Mouse (Mus musculus): ENCODE data around the gene Slc5a4b. TPM values are rescaled to one million over a fixed set of nuclear protein-coding genes. Genes with fewer than 3 reads are reported as not detected.

Gene Slc5a4b
- total RNA-seq, 4 experiments from 2014 or later = not detected

DNA sequence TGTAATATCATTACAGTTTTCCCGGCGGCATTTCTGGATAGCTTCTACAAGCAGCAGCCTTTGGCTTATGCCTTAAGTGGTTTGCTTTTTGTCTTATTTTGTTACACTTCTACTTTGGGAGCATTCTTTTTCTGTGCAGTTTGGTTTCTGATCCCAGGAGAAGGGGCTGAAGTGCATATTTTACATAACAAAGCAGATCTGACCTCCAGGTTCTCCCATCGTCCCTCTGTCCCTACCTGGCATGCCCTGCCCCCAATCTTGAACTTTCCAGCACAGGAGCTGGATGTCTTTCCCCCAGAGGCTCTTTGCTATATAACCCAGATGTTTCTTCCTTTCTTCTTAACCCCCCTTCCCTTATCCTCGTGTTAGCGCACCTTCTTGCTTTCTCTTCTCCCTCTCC is 65.4 kb downstream of the Slc5a4b start:
- DNase-seq (ENCODE audit: low spot score) = no peak

- no peak for DNase-seq (ENCODE audit: low spot score)
Measured at GRCm38 (mm10) chr10:76036962-76037361, 73.8 kb downstream of the Slc5a4b start.

DNA sequence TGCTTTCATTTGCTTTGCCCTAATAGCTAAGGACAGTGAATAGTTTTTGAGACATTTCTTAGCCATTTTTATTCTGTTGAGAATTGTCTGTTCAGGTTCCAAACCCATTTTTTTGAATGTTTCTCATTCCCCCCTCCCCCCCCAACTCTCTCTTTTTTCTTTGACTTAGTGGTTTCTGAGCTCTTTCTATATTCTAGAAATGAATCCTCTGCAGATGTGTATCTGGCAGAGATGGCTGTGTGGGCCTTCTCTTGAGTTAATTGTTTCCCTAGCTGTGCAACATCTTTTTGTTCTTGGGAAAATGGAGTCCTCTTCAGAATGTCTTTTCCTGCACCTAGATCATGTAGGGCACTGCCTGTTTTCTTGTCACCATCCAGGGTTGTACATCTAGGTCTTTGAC is 75.5 kb downstream of the Slc5a4b start:
- DNase-seq (ENCODE audit: low spot score) = no peak

- DNase-seq (ENCODE audit: low spot score) = no peak
Measured at GRCm38 (mm10) chr10:76034001-76034600, 76.7 kb downstream of the Slc5a4b start.

- no peak for DNase-seq (ENCODE audit: low spot score)
Measured at GRCm38 (mm10) chr10:76033119-76033455, 77.7 kb downstream of the Slc5a4b start.

DNA sequence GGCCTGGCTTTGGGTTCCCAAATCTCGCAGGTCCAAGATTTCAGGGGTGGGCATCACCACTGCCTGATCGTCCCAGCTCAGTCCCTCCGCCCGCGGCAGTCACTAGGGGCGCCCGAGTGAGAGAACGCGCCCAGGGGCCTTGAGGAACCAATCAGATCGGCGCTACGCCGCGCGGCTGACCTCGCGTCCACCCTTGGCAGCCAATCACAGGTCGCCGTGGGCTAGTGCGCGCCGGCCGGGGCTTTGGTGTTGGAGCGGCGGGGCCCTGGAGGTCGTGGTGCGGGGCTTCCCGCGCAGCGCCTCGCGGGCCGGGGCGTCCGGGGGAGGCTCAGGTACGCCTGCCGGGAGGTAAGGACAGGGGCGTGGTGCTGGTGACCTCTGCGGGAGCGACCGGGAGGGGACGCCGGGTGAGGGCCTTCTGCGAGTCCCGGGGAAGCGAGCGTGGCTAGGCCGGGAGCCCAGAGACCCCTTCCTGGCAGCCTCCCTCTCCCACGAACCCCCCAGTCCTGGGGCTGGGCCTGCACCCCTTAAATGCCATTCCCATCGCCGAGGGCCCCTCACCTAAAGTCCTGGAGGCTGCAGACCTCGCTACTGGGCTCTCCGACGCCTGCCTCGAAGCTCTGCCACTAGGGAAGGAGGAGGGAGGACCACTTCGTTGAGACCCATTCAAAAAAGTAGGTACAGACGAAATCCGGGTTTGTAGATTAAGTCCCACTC is 78.2 kb downstream of the Slc5a4b start, which contains the start of gene Zfp280b:
Gene Zfp280b (plus strand): TSS at position 249 of the 717 bp plus-strand sequence.
- DNase-seq (ENCODE audit: low spot score) = peak; percentile 90

- peak; percentile 2 for DNase-seq (ENCODE audit: low spot score)
Measured at GRCm38 (mm10) chr10:76031511-76032401, 79.0 kb downstream of the Slc5a4b start.

DNA sequence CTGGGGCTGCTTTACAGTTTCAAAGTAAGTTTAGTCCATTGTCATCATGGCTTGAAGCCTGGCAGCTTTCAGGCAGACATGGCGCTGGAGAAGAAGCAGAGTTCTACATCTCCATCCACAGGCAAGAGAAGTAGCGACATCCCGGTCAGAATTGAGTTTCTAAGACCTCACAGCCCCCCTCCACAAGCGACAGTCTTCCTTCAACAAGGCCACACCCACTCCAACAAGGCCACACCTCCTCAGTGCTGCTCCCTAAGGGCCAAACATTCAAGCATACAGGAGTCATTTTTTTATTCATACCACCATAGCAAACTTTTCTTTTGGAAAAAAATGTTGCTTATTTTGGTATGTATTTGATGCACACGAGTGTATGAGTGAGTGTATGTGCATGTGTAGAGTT is 80.3 kb downstream of the Slc5a4b start:
- no peak for DNase-seq (ENCODE audit: low spot score)

DNA sequence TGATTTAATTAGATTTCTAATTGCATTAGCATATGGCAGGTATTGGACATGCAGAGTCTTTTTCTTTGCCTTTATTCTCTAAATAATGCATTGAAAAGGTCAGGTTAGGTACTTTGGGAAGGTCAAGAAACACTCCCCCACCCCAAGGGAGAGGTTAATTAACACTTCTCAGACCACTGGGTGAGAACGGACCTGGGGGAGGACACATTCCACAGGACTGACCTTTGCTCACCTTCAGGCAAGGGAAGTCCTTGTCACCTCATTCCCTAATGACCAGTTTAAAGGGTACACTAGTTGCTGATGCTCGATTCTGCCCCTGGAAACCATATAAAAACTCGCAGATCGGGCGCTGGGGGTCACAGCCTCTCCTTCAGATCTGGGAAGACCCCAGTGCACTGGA is 81.5 kb downstream of the Slc5a4b start:
- DNase-seq (ENCODE audit: low spot score) = no peak

- no peak for DNase-seq (ENCODE audit: low spot score)
Measured at GRCm38 (mm10) chr10:76028396-76028795, 82.4 kb downstream of the Slc5a4b start.

- no peak for DNase-seq (ENCODE audit: low spot score)
Measured at GRCm38 (mm10) chr10:76028016-76028366, 82.8 kb downstream of the Slc5a4b start.

DNA sequence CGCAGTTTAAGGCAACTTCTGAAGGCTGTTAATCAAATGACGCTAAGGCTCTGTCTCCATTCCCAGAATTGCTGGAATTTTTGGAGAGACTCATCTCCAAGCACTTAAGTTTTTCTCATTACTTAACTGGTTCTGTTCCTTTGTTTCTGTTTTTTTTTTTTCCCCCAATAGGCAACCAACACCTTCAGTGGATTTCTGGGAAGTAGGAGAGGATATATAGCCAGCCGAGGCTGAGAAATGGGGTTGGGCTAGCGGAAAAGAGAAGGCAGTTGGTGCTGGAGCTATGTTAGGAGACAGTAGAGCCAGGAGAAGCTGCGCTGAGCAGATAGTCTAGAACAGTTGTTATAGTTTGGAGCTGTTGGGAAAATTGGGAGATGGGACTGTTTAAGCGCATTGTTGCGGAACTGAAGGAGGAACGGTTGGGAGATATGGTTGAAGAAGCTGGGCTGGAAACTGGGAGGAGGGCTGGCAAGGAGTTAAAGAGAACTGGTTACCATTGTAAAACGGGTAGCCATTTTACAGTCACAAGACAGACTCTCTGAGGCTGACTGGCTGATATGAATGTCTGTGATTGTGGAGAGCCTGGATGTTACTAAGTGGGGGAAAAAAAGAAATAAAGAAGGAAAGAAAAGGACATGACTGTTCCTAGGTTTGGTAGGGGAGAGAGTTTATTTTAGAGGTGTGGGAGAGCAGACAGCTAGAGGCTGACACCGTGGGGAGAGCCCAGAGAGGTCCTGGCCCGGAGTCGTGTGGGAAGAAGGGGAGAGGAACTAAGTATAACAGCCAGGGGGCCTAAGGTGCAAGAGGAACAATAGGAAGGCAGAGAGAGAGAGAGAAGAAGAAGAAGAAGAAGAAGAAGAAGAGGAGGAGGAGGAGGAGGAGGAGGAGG is 83.4 kb downstream of the Slc5a4b start:
- no peak for DNase-seq (ENCODE audit: low spot score)

DNA sequence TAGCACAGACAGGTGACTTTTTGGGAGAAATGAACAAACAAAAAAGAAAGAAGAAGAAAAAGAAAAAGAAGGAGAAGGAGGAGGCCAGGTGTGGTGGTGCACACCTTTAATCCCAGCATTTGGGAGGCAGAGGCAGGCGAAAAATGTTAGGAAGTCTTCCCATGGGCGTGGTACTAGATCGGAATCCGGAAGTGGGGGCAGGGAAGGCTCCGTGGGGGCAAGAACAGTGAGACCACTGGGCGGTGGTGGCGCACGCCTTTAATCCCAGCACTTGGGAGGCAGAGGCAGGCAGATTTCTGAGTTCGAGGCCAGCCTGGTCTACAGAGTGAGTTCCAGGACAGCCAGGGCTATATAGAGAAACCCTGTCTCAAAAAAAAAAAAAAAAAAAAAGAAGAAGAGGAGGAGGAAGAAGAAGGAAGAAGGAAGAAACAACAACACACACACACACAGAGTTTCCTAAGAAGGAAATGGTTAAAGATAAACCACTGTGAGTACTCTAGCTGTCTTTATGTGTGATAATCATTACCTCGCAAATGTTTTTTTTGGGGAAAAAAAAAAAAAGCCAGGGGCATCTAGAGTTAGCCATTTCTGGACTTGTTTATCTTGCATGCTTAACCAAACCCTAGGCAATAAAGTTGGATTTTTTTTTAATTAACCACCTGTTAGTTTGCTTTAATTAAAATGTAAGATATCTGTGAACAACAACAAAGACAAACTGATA is 85.1 kb downstream of the Slc5a4b start:
- no peak for DNase-seq (ENCODE audit: low spot score)

DNA sequence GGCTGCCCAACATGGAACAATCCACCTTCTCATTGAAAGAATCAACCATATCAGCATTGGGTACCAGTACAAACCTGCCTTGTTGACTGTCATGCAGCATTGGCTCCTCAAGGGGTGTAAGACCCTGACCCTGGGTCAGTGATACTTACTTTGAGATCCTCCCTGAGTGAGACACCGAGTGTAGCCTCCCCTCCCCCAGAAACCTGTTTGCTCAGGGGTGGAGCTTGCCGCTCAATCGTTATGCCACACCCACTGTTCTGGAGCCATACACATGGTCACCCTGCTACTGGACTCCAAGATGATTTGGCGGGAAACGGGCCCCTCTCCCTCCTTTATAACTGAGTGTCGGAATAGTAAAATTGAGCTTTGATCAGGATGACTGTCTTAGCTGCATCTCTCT is 86.8 kb downstream of the Slc5a4b start:
- DNase-seq (ENCODE audit: low spot score) = no peak

DNA sequence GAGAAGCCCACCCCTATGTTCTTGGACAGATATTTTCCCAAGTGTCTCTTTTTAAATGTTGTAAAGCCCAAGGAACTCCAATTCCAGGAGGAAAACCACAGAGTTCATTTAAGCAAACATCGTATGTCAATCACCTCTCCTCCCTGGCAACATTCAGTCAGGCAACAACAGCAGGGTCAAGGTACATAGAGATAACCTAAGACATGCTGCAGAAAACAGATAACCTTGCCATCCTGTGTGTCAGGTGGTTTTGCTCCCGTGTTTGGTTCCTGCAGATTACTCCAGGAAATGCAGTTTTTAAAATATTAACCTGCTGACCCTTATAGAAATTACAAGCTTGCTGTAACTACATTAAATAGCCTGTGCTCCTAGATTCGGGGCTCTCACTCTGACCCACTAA is 89.0 kb downstream of the Slc5a4b start:
- no peak for DNase-seq (ENCODE audit: low spot score)

GRCm38 (mm10) chr10:76016886-76017285 is 93.9 kb downstream of the Slc5a4b start:
- no peak for DNase-seq (ENCODE audit: low spot score)

- no peak for DNase-seq (ENCODE audit: low spot score)
Measured at GRCm38 (mm10) chr10:76012922-76013321, 97.8 kb downstream of the Slc5a4b start.

- DNase-seq (ENCODE audit: low spot score) = no peak
Measured at GRCm38 (mm10) chr10:76009812-76010211, 100.9 kb downstream of the Slc5a4b start.
